Mouse (Mus musculus) G1E (cell line): ENCODE data around the gene Rab11fip5.

Source experiments
- CTCF ChIP-seq: IDR thresholded peaks from 2 replicates; pipeline ENCODE4 v1.5.1; 2012; ENCODE audit warnings: low read depth, low read length, inconsistent platforms, mixed read lengths
- GATA1 ChIP-seq: IDR thresholded peaks from 2 replicates; pipeline ENCODE4 v1.6.1; 2012; ENCODE audit warnings: borderline replicate concordance, low read length, inconsistent platforms, mixed read lengths

- no peak for TF ChIP-seq CTCF
- no peak for TF ChIP-seq GATA1
These were observed 5.1 kb downstream of the Rab11fip5 start for GRCm38 (mm10) chr6:85369181-85369860.
